Mouse (Mus musculus) MEL-GATA-1-ER (cell line): ENCODE measurements around the gene Gfra1.

ENCODE experiments used
- DNase-seq: peaks from one replicate; pipeline ENCODE4 v3.0.0-alpha.2; 2012; ENCODE audit warnings: low read depth; ENCODE audit errors: extremely low read depth

The Gfra1 gene

DNA sequence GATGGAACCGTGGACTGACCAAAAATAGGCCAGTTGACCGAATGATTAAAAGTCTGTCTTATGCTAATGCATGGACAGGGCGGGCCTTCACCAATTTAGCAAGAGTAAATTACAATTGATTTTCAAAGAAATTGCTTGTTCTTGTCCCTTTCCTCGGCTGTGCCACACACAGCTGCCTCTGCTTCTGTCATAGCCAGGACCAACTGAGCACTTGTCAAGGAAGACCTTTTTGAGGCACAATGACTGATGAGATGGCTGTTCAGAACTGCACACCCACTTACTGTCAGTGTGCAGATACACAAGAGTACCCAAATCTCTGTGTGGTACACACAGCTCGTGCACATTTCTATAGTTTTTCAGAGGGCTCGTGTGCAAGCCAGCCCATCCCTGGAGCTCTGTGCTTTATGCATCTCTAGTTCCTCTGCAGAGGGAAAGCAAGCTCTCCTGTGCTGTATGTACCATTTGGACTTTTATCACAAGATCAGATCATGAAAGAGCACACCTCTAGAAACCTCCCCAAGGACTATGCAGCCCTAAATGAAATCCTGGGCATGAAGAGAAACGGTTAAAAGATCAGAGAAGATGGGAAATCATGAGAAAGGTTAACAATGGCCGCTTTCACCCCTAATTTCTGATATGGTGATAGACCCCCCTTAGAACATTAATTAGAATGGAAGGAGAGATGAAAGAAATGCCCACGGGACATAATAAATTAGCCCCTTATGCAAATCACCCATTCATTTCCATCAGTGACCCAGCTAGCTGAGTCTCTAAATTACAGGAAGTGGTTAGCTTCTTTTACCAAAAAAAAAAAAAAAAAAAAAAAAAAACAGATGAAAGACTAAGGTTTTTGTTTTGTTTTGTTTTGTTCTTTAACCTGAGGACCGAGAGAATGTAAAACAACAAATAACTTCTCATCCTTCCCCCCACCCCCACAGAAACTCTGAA lies 12.7 kb downstream of the Gfra1 start:
- no peak for DNase-seq

DNA sequence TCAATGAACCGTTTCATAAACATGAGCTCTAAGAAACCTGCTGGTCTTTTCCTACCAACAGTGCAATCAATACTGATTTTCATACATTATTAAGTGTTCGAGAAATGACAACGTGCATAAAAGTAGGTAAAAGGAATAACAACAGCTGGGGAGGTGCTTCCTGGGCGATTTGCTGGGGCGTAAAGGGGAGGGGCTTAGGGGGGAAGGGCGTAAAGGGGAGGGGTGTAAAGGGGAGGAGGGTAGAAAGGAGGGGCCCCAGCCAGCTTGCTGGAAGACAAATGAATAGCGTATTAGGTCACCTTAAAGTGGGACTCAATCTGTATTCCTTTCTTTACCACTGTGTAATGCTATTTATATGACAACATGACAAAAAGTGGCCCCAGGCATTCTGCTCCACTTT lies 13.9 kb downstream of the Gfra1 start:
- DNase-seq: no peak

DNA sequence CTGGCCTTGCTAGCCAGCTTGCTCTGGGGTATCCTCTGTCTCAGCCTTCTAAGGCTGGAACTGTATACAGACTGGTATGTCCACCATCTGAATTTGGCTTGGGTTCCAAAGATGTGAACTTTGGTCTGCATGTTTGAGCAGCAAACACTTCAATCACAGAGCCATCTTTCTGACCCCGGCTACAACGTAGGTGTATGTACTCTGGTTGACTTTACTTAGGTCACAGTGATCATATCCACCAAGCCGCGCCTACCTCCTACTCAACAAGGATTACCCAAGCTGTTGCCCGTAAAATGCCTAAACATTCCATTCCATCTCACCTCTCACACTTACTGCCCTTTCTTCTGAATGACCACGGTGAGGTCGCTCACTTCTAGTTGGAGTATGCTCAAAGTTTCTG lies 14.5 kb downstream of the Gfra1 start:
- DNase-seq: no peak

DNA sequence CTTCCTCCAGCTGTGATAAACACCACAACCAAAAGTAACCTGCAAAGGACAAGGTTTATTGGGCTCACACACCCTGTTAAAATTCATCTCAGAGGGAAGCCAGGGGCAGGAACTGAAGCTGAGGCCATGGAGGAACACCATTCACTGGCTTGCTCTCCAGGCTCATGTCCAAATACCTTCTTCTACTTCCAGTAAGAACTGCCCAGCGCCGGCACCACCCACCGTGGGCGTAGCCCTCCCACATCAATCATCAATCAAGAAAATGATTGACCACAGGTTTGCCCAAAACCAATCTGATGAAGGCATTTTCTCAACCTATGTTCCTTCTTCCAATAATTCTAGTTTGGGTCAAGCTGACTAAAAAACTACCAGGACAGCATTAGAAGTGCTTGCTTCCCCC lies 16.9 kb downstream of the Gfra1 start:
- DNase-seq: no peak

DNA sequence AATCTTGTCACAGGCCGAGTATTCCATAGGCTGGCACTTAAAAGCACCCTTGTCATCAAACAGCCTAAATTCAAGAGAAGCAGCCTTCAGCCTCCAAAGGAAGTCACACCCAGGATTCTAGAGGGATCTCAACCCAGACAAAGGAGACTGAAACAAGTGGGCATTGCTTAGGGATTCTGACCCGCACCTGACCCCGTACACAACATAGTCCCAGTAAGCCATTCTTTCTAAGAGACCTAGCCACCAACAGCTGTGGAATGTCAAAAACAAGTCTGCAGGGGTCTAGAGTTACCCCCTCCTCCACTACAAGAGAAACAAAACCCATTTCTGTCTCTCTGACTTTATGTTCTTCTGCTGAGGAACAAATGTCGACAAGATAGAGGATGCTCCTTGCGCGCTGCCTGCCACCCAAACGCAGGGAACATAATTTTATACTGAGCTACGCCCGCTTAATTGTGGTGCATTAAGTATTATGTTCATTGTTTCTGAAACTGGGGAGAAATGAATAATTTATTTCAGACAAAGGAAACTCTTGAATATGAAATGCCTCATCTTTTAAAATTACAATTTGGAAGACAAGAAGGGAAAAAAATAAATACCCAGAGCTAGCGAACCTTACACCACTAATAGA lies 18.2 kb downstream of the Gfra1 start:
- DNase-seq: no peak

DNA sequence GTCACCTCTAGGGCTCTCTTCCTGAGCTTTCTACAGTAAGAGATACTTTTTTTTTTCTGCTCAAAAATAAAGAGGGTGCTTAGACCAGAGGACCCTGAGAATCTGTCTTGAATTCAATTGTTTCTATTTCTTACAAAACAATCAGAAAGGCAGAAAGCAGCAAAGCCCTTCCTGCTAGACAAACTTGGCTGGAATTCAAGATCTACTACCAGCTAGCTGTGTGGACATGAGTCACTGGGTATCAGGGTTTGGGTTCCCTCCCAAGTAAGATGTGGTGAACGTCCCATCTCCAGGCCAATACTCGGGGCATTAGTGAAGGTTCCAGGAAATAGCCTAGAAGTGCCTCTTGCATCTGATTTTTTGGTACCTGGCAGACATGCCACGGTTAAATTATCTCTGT lies 18.8 kb downstream of the Gfra1 start:
- no peak for DNase-seq

DNA sequence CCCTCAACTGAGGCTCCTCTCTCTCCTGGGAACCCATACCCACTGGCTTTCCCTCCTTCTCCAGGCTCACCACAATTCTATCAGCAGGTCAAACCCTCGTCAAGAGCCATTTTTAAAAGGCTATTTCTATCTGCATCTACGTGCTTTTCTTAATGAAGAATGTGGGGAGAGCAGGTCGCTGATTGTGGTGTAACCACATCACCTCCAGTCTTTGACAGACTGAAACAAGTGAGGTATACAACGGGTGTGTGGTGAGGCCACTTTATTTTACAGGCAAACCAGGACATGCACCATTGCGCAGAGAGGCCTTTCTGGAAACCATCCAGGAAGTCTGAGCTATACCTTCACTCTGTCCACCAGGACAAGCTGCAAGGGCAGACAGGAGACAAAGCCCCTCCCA lies 19.8 kb downstream of the Gfra1 start:
- no peak for DNase-seq

DNA sequence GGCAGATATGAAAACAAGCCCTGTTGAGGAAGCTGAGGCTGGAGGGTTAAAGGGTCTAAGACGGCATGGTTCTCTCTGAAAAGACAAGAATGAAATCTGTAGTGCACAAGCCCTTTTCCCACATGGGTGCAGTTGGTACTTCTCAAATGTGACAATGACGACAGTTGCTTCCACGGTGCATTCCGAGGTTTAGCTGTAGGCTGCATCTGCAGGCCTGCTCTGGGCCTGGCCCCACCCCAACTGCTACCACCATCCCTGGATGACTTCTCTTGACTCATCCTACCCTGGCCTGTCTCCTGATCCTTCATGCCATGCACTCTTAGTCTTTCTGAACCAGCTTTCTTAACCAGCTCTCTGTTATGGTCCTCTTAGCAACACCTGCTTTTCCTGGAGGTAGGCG lies 22.9 kb downstream of the Gfra1 start:
- no peak for DNase-seq

DNA sequence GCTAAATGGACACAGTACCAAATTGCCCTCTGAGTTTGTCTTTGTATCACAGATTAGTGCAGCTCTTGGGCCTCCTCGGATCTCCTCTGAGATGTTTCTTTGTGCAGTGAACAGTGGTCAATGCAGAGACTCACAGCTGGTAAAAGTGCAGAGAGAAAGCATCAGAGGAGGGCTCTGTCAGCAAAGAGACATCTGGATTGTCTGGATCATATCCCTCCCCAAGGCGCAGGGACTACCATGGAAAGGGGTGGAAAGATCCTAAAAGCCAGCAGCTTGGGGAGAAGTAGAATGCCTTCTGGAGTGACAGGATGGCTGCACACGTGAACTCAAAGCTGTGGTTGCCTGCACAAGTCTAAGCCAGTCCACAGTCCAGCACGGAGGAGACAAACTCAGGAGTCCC lies 27.2 kb downstream of the Gfra1 start:
- no peak for DNase-seq

DNA sequence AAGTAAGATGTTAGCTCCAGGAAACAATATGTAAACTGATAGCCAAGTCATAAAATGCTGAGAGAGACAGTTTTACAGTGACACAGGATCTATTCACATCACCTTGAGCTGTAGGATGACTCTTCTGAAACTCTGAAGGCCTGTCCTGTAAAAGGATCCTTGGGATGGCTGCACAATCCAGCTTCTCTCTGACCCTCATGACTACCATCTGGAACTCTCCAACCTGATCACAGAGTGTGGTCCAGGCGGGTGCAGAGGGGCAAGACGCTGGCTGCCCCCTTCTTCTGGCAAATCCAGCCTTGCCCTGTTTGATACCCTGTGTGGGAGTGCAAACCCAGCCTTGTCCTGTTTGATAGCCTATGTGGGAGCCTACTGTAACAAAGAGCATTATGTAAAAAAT lies 28.4 kb downstream of the Gfra1 start:
- no peak for DNase-seq

DNA sequence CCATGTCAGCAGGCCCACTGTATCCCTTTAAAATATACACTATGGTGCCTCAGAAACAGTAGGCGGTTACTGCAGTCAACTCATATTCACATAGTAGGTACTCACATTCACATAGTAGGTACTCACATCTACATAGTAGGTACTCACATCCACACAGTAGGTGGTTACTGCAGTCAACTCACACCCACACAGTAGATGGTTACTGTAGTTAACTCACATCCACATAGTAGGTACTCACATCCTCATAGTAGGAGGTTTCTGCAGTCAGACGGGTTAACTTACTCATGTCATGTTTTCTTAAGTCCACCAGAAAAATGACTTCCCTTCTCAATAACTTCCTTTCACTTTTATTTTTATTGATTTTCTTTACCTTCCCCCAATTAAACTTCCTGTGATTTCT lies 30.8 kb downstream of the Gfra1 start:
- no peak for DNase-seq

DNA sequence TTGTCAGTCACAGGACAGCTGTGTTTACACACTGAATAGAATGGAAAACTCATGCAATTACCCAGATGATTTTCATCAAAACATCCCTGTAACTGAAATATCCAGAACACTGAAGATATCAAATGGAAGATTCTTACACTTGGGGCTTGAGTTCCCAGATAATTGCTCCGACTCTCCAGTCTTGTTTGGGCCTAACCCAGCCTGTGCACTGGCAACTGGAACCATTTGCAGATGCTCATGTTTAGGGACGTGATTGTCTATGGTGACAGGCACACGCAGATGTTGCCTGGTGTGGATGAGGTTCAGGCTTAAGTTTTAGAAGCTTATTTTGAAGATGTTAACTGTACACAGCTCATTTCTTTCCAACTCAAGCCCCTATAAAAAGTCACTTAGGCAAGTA lies 31.5 kb downstream of the Gfra1 start:
- no peak for DNase-seq

DNA sequence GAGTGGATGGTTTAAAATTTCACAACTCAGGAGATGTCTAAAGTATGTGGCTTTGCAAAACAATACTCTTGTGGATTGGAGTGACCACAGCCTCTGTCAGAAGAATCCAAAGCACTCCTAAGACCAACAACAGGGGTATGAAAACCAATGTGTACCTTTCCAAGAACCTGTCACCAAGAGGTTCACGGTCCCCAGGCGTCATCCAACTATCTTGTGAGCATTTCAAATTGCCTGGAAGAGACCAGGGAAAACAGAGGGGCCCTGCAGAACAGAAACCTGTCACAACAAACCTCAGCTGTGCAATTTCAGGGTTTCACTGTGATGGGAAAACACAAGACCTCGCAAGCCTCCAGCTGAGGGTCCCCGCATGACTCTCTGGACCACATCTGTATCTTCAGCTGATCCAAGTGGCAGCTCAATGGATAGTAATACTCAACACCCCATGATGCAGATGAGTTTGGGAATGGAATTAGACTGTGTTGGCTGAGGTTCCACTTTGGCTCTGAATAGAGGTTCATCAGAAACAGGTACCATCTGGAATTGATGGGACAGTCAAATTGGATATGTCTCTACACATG lies 32.7 kb downstream of the Gfra1 start:
- DNase-seq: no peak

DNA sequence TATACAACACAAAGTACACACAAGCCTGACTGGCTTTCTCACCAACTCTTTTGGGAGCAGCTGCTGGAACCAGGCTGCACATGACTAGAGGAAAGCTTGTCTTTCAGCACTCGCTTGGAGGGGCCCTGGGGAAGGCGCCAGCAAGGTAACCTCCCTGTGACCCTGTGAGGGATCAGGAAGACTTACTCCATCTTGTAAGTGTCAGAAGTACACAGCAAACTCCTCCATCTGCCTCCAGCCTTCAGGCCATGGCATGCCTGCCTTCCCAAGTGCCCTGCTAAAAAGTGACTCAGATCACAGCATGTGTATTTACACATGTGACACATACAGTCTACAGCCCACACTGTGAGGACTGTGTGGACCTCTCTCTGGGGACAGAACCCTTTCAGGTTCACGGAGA lies 36.0 kb downstream of the Gfra1 start:
- DNase-seq: no peak

DNA sequence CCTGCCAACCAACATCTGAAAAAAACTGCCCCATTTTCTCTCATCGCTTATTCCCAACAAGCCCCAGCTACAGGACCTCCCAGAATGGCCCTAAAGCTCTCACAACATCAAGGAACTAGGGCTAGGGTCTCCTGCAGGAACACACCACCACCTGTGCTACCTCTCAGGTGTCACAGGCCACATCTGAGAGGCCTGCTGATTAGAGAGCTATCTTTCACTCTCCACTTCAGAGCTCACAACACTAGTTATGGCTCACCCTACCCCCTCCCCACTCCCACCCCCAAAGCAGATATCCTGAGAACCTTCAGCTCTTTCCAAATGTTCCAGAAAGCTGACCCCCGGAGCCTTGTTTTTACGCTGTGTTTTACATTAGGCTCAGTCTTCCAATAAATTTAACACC lies 36.4 kb downstream of the Gfra1 start:
- no peak for DNase-seq

DNA sequence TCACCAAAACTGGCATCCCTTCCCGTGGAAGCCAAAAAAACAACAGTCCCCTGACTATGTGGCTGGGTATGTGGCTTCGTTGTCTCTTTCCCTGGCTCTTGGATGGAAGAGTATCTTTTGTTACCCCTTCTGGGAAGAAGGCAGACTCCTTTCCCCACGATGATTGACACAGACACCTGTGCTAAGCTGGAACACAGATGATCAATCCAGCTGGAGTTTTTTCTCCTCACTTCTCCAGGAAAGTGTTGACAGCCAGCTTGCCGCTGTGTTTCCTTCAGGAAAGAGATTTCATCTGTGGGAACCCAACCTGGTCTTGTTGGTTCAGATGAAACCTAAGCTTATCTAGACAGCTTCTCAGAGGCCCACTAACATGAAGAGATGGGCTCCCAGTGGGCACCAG lies 40.5 kb downstream of the Gfra1 start:
- DNase-seq: no peak

DNA sequence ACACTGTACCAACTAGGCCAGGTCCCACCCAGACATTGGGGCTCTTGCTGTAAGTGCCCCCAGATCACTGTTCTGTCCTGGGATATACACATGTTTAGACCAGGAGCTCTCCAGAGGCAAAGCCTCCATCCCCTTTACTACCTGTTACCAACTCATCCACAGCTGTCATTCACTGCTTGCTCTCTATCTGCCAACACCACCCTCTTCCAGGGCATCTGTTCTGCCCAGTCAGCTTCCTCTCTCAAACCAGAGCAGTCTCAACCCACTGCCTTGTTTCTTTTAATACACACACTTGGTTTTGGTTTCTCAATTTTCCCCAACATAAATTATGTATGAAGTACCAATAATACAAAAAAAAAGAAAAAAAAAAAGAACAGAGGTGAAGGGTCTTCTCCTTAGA lies 41.0 kb downstream of the Gfra1 start:
- no peak for DNase-seq

DNA sequence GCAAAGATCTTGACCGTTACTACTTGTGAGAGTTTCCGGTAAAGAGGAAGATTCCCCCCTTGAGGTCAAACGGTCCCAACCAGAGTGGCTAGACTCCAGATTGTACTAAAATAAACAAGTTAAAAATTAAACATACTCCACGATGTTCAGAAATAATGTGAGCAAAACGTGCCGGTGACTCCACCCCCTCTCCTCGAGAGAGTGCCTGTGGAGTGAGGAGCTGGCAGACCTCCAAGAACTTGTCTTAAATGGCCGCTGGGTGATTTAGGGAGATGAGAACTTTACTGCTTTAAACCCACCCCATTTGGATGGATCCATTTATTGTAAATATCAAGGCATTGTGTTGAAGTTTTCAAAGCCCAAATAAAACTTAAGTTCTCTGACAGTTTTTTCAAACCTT lies 42.4 kb downstream of the Gfra1 start:
- DNase-seq: no peak

DNA sequence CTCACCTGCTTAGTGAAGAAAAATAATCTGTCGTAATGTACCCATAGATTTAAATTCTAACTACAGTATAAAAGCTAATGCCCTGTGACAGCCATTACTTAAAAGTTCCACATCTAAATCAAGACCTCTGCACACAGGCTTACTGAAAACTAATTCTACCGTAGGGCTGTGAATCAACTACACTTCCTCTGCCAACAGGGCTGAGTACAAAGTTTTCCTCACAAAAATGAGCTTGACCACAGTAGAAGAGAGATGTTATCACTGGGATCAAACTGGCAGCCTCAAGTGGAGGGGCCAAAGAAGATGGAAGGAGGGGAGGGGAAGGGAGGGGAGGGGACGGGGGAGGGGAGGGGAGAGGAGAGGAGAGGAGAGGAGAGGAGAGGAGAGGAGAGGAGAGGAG lies 42.9 kb downstream of the Gfra1 start:
- no peak for DNase-seq

DNA sequence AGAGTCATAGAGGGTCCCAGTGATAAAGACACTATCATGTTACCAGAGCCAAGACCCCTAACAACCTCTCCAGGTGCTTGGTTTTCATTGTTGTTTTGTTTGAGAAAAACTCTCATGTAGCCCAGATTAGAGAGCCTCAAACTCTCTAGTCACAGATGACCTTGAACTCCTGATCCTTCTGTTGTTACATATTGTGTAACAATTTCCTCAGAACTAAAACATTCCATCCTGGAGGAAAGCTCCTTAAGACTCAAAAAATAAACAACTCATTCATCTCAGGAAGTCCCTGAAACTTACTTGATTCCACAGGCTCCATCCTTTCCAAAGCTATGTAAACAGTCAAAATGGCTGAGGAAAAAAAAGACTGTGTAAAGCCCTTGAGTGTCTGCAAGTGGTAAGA lies 49.0 kb downstream of the Gfra1 start:
- no peak for DNase-seq

DNA sequence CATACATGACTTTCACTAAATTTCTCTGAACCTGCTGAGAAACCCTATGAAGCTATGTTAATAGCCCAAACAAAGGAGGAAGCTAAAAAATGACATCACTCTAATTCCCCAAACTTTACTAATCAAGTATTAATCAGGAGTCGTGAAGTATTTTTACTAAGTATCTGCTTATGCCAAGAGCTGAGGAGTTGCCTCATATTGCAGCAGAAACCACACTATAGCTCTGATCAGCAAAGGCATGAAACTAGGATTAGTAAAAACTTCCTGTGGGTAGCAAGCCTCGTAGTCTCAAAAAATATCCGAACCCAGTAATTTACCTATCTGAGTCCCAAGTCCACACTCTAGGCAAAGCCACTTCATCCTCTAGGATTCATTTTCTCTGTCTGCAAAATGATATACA lies 55.5 kb downstream of the Gfra1 start:
- DNase-seq: no peak

DNA sequence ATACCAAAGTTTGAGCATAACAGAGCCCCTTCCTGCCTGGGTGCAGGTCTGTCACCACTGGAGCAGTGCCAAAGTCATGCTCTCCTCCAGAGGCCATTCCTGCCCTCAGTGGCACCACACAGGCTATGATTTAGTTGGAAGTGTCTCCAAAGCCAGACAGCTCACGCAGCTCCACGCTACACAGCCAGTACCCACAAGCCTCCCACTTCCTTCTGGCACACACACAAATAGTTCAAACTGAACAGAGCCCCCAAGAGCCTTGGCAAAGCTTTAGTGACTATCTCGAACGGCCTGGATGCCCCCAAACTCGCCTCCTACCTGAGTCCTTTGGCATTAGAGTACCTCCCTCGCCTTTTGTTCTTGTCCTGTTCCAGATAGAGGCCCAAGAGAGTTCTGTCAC lies 56.5 kb downstream of the Gfra1 start:
- no peak for DNase-seq

DNA sequence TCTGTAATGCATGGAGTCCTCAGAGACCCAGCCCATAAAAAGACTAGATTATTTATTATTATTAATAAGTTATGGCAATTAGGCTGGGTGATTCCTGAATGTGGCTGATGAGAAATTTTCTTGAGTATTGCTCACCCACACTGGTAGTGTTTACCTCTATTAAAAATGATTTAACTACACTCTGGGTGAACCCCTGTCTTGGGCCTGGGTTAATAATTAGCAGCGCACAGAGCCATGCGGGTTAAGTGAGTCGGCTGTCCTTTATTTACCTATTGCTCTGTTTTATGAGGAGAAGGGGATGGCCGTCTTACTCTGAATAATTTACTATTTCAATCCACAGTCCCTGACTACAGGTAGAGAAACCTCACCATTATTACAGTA lies 59.1 kb downstream of the Gfra1 start:
- DNase-seq: no peak
